Mouse (Mus musculus) limb, embryonic 10.5 days (tissue): ENCODE results near the gene Pitpnb. TPM values are rescaled to one million over a fixed set of nuclear protein-coding genes. Genes with fewer than 3 reads are reported as not detected.

ENCODE experiments used
- polyA plus RNA-seq: library from polyadenylated mRNA; unstranded; fragments of >200 nt; fragmentation: Nextera tagmentation; extraction: Ambion mirVana; gene quantifications from 2 replicates; pipeline ENCODE4 v1.2.1, GENCODE M21; 2016

Gene Pitpnb
- polyA plus RNA-seq, 1 experiment from 2014 or later, result 137 TPM

Other genes with a start within 250 kb of the Pitpnb start
- 7.4 and 13.1 TPM in 2 replicates for gene Mn1, start 86.6 kb downstream of the Pitpnb start, polyA plus RNA-seq